Mouse (Mus musculus): Measurements from ENCODE around the gene Atp6v0a4. TPM values are rescaled to one million over a fixed set of nuclear protein-coding genes. Genes with fewer than 3 reads are reported as not detected.

Gene Atp6v0a4
- polyA plus RNA-seq (2012; rRNA removed) = 1.1 and 1.5 TPM in 2 replicates

GRCm38 (mm10) chr6:38124207-38124835, at the start of gene Atp6v0a4:
TSS of gene Atp6v0a4 (minus strand) at chr6:38124586.
- DNase-seq (ENCODE audit: low spot score) = no peak

- no peak for DNase-seq (ENCODE audit: low spot score)
Measured at GRCm38 (mm10) chr6:38165385-38165784, 41.0 kb upstream of the Atp6v0a4 start.

GRCm38 (mm10) chr6:38164705-38165104, 40.3 kb upstream of the Atp6v0a4 start:
- no peak for DNase-seq (ENCODE audit: low spot score)

GRCm38 (mm10) chr6:38162825-38163504, 38.6 kb upstream of the Atp6v0a4 start:
- no peak for DNase-seq (ENCODE audit: low spot score)

- DNase-seq (ENCODE audit: low spot score) = no peak
Measured at GRCm38 (mm10) chr6:38160556-38160955, 36.2 kb upstream of the Atp6v0a4 start.

GRCm38 (mm10) chr6:38160102-38160501, 35.7 kb upstream of the Atp6v0a4 start:
- no peak for DNase-seq (ENCODE audit: low spot score)

- DNase-seq (ENCODE audit: low spot score) = no peak
Measured at GRCm38 (mm10) chr6:38159576-38159975, 35.2 kb upstream of the Atp6v0a4 start.

GRCm38 (mm10) chr6:38157925-38158324, 33.5 kb upstream of the Atp6v0a4 start:
- DNase-seq (ENCODE audit: low spot score) = no peak

- no peak for DNase-seq (ENCODE audit: low spot score)
Measured at GRCm38 (mm10) chr6:38156204-38156603, 31.8 kb upstream of the Atp6v0a4 start.

- DNase-seq (ENCODE audit: low spot score) = no peak
Measured at GRCm38 (mm10) chr6:38152305-38152704, 27.9 kb upstream of the Atp6v0a4 start.

- DNase-seq (ENCODE audit: low spot score) = no peak
Measured at GRCm38 (mm10) chr6:38149483-38149882, 25.1 kb upstream of the Atp6v0a4 start.

GRCm38 (mm10) chr6:38148626-38149025, 24.2 kb upstream of the Atp6v0a4 start:
- DNase-seq (ENCODE audit: low spot score) = no peak

GRCm38 (mm10) chr6:38147301-38147700, 22.9 kb upstream of the Atp6v0a4 start:
- no peak for DNase-seq (ENCODE audit: low spot score)

GRCm38 (mm10) chr6:38145463-38146065, 21.2 kb upstream of the Atp6v0a4 start:
- no peak for DNase-seq (ENCODE audit: low spot score)

- DNase-seq (ENCODE audit: low spot score) = no peak
Measured at GRCm38 (mm10) chr6:38144161-38144998, 20.0 kb upstream of the Atp6v0a4 start.

- no peak for DNase-seq (ENCODE audit: low spot score)
Measured at GRCm38 (mm10) chr6:38140402-38140801, 16.0 kb upstream of the Atp6v0a4 start.

- DNase-seq (ENCODE audit: low spot score) = no peak
Measured at GRCm38 (mm10) chr6:38139086-38139485, 14.7 kb upstream of the Atp6v0a4 start.

- DNase-seq (ENCODE audit: low spot score) = no peak
Measured at GRCm38 (mm10) chr6:38134806-38135559, 10.6 kb upstream of the Atp6v0a4 start.

GRCm38 (mm10) chr6:38131801-38132231, 7.4 kb upstream of the Atp6v0a4 start:
- DNase-seq (ENCODE audit: low spot score) = no peak

- no peak for DNase-seq (ENCODE audit: low spot score)
Measured at GRCm38 (mm10) chr6:38129883-38130282, 5.5 kb upstream of the Atp6v0a4 start.

- no peak for DNase-seq (ENCODE audit: low spot score)
Measured at GRCm38 (mm10) chr6:38128115-38128514, 3.7 kb upstream of the Atp6v0a4 start.

Measured in urinary bladder, adult 2 months (tissue).